Mouse (Mus musculus) left cerebral cortex, adult 11 months (tissue): ENCODE data around the gene Lrmda.

Source experiments
- DNase-seq: peaks from one replicate; pipeline ENCODE4 v3.0.0; 2022; ENCODE audit warnings: low spot score

Gene Lrmda

GRCm38 (mm10) chr14:22960166-22960565 is 940.7 kb downstream of the Lrmda start:
- DNase-seq, result no peak

GRCm38 (mm10) chr14:22964796-22965660 is 945.5 kb downstream of the Lrmda start:
- DNase-seq, result no peak

DNA sequence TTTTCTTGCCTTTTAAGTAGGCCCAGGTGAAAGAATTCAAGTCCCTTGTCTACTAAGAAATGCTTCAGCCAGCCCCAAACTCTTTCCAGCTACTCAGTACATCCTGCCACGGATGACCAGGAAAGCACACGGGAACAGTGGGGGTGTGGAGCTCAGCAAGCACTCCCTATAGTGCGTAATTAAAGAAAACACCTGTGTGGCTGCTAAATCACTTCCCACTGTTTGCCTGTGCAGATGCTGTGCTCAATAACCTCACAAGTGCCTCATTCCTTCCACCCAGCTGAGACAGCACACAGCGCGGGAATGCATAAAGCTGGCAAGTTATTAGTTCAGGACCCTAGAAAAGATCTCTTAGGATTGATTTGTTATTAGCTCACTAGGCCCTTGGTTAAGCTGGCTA is 949.2 kb downstream of the Lrmda start:
- DNase-seq, result no peak

DNA sequence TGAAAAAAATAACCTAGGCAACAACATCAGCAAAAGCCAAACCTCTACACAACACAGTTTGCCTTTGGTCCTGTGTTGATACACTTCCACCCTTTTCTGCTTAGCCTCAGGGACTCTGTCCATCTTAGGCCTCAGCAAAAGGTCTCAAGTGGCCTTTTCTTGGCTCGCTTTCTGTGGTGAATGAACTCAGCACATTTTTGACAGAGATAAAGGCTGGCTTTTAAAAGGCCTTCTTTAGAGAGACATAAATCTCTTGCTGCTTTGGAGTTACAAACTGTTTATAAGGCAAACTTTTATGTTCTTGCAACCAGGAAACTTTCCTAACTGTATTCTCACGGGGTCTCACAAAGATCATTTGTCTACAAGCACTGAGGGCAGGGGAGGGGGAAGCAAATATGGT is 967.2 kb downstream of the Lrmda start:
- no peak for DNase-seq

- no peak for DNase-seq
Measured at GRCm38 (mm10) chr14:22988090-22988669, 968.7 kb downstream of the Lrmda start.

DNA sequence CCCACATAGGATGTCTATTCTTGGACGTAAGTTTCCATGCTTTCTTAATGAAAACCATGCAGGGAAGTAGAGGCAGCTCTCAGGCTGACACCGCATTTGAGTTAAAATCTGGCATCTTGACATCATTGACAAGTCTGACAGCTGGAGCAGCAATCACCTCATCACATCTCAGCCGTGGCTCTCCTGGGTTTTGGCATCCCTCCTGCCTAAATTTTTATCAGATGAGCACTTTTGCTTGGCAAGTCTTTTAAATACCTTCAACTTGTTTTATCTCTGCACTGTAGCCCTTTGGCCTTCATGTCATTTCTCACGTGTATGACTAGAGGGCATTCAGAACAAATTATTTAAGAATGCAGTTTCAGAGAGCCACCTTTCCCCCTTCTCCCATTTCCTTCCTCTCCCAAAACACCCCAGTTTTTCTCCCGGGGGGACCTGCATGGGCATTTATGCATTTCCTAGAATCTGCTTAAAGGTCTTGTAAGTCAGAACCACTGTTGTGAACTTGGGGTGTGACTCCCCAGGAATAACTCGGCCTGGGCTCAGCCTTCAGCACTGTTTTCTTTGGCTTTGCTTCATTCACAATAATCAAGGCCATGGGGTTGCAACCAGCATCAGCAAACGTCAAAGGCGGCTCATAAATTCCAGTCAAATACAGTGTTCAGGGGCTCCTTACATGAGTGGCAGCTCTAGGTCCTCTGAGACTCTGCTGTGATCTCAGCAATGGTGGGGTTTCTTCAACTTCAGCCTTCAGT is 975.8 kb downstream of the Lrmda start:
- DNase-seq, result no peak

DNA sequence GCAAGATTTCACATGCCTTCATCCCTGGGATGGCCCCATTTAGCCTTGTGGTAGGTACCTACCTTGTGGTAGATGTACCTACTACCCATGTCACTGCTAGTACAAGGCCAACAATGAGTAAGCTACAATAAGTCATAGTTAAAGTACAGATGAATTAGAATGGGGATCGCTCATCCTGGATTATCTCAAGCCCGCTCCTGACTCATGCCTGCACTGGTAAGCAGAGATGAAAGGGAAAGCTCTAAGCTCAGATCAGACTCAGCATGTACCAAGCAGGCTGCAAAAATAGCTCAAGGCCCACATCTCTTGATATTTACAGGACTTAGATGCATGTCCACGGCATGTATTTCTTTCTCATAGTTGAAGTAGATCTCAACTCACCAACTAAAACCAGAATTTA is 979.4 kb downstream of the Lrmda start:
- no peak for DNase-seq

DNA sequence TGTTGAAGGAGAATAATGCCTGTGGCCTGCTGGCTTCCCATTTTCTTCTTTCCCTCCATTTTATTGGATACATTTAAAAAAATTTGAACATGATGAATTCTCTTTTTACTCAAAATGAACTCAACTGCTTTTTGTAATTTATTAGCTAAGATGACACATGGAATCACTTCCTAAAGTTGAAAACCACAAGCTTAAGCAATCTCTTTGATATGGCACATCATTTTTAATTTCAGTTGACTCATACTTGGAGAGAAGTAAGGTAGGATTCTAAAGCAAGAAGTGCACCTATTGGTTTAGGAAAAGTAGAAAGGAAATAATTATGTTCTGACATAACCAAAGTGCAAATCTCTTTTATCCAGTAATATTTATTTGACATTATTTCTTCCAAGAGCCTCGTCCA is 992.5 kb downstream of the Lrmda start:
- DNase-seq, result no peak

DNA sequence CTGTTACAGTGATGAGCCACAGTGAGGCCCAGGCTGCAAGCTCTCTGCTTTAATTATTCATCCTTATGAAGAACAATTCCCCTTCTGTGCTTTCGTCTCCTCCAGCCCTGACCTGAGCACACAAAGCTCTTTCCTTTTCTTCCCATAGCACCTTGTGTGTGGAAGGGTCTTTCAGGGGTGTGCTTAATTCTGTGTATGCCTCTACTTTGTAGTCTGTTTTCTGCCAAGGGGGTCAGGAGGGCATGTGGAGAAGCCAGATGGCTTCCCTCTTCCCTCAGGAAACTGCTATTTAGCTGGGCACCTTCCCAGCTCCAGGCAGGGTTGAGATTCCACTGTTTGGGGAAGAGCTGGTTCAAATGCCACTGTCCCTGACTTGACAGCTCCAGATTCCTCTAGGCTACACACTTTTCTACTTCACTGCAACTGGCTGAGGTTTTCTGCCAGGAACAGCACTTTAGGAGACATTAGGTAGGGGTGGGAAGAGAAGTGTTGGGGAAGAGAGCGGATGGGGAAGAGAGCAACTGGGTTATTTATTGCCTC is 995.3 kb downstream of the Lrmda start:
- DNase-seq, result no peak

DNA sequence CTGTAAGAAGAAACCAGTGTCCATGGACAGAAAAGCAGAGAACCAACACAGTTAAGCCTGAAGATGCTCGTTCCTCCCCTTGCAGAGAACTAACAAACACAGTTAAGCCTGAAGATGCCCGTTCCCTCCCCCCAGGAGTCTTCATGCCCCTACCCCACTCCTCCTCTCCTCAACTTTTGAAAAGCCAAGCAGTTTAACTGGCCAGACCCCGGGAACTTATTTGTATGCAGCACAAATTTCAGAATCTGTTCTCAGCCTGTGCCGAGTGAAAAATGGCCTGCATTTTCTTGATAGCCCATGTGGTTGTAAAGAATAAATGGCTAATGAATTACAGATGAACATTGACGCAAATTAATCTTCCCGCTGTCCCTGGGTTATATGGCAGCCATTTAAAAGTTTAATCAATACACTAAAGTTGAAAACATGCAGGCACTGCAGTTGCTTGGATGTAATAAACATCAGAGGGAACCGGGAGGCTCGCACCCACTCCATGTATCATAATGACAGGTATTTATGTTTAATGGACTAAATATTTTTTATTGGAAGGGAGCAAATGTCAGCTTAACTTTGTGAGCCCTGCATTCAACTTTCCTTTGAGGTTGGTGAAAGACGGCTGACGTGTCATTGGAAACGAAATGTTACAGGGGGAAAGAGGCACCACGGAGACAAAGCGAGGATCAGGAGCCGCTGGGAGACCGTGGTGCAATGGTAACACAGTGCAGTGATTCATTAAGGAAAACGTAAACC is 996.0 kb downstream of the Lrmda start:
- no peak for DNase-seq

DNA sequence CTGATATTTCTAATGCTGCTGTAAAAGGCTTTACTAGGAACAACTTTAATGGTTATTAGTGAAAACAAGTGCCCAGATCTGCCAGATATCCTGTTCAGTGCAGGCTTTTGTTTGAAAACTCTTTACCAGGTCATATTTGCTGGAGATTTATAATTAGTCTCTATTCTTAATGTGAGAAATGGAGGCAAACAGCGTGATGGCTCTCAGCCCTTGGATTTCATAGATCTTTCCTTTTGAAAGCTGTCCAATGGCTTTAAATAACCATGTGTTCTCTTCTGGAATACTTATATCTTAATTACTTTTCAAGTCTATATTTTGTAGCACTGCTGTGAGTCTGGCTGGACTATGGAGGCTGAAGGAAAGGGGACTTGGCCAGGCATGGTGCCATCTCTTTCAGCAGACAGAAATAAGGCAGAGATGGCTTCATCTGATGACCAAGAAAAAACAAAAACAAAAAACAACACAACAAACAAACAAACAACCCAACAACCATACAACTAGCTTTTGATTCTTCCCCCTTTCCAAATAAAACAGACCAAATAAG is 996.6 kb downstream of the Lrmda start:
- DNase-seq, result no peak

DNA sequence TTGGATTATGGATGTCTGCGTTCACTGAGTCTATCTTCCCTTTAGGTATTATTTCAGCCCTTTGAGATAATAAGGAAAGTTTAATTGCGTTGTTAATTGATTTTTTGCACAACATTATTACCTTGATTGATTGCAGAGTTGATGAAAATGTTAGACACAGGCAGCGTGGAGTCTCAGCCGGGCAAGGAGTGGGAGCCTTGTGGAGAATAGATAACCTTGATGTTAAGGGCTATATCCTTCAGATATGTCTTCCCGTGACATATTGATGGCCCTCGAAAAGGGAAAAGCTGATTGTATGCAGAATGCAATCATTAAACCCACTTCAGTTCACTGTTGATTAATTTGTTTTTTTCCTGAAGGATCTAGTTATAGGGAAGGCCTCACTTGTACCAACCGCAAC is 1021.5 kb downstream of the Lrmda start:
- DNase-seq, result no peak

GRCm38 (mm10) chr14:23045322-23045721 is 1025.8 kb downstream of the Lrmda start:
- DNase-seq, result no peak

DNA sequence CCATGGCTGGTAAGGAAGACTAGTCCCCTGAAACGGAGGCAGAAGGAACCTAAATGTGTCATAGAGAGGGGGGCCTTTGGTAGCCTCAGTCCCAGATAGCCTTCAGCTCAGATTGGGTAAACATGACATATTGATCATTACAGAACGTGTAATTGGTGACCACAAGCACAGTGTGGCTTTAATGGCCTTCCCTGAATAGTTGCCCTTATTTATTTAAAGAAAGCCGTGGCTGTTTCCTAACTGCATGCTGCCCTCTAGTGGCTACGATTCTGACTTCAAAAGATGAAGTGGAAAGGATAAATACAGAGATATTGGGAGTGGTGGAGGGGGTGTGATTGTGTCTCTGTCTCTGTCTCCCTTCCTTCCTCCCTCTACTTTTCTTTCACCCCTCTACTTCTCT is 1026.8 kb downstream of the Lrmda start:
- DNase-seq, result peak; percentile 38

- DNase-seq, result no peak
Measured at GRCm38 (mm10) chr14:23051441-23051840, 1031.9 kb downstream of the Lrmda start.

- DNase-seq, result peak; percentile 6
Measured at GRCm38 (mm10) chr14:23052833-23053592, 1033.5 kb downstream of the Lrmda start.

DNA sequence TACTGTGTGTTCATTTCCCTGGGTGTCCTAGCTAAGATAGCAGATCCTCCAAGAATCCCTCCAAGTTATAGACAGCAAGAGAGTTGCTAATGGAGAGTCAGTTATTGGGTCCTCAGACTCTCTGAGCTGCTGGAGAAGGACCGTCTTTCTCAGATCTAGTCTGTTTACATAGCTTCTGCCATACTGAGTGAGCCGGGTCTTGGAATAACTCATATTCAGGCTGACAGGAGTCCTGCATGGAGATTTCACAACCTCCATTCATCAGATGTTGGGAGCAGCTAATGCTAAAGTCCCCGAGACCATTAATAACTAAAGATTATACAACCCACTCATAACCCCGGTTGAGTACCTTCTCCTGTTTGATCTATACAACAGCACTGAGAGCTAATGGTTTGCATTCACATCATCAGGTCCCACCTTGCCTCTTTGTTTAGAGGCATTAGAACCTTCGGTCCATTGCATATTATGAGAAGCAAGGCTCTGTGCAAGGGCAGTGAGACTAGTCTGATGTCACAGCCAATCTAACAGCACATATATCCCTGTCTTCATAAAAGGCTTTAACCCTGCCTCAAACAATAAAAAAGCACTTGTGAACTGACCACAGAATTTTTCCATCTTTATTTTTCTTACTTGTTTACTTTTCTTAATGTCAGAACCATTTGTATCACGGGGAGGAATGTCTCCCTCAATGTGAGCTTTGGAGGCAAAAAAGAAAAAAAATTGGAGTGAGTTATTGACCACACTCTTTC is 1037.9 kb downstream of the Lrmda start:
- no peak for DNase-seq

DNA sequence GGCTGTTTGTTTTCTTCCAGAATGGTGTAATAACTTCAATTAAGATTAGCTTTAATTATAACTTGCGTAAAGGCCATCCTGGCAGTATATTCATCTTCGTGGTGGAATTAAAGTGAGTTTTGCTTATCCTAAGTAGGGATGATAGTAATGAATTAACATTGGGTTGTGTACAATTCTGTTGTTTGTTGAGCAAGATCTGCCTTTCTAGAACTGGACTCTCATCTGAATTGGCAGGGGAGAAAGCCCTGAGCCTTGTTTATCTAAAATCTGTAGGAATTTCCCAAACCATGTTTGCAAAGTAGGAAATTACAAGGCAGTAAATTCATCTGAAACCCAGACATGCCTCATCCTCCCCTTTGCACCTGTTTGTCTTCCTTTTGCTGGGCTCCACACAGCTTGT is 1038.5 kb downstream of the Lrmda start:
- DNase-seq, result no peak

GRCm38 (mm10) chr14:23078719-23079118 is 1059.2 kb downstream of the Lrmda start:
- no peak for DNase-seq

DNA sequence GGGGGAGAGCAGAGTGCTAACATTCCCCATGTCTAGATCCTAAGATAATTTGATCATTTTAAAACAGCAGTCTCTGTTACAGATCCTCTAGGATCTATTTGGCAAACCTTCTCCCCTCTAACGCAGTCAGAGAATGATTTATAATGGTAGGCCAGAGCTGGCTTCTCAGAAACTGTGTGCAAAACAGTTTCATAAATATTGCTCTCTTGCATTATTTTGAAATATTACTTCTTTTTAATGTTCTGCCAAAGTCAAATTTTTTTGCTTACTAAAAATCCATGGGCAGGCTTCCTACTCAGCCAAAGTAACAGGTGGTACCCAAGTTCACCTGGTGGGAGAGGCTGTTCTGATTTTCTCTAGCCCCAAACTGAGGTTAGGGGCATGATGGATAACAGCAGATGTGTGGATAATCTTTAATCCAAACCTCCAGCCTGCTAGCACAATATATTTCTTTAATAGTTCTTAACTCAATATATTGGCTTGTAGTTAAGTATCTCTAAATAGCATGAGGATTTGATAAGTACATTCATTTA is 1064.8 kb downstream of the Lrmda start:
- no peak for DNase-seq
